Mouse (Mus musculus) forelimb bud, embryonic 11.5 days (tissue): ENCODE results near the gene Slc39a10.

Source experiments
- DNase-seq: peaks from one replicate; pipeline ENCODE4 v3.0.0-alpha.2; 2012; ENCODE audit warnings: low read depth, low spot score

Slc39a10 gene

DNA sequence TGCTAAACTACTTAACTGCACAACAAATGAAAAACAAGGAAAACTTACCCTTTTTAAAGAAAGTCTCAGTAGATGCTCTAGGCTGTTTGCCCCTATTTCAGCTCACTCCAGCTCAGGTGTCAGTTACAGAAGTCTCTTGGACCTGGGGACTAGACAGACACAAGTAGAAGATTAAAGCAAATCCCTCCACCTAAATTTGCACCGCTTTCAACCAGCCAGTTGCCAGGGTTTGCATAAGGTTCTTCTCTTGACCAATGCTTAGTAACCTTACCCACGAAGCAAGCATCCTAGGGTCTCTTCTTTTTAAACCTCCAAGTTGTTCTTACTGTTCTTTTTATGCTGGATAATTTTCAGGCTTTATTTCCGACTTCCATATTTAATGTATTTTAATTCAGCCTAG is at the start of gene Slc39a10:
TSS of gene Slc39a10 (minus strand) at position 101 of the 400 bp plus-strand sequence.
- no peak for DNase-seq

DNA sequence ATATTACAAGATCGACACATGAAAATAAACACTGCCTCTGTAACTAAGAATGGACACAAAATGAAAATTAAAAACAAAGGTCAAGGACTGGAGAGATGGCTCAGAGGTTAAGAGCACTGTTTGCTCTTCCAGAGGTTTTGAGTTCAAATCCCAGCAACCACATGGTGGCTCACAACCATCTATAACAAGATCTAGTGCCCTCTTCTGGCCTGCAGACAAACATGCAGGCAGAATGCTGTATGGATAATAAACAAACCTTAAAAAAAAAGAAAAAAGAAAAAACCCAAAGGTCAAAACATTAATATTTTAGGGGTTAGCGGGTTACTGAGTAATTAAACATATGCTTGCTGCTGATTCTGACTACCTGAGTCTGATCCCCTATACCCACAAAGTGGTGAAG is 46.6 kb upstream of the Slc39a10 start:
- no peak for DNase-seq

DNA sequence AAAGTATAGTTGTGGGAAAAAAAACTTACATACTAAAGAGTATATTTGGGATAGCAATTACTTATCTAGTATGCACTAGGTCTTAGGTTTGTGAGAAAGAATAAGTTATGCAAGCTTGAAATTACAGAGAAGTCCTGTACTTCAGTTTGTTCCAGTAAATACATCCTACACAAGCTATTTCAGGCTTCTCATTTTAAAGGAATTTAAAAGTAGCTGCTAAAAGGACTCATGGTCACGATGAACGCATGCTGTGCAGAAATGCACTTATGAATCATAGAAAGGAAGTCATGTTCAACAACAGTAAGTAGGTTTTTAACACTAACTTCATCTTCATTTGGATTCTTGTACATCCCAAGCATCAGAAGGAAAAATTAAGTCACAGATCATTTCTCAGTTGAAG is 45.0 kb upstream of the Slc39a10 start:
- no peak for DNase-seq

DNA sequence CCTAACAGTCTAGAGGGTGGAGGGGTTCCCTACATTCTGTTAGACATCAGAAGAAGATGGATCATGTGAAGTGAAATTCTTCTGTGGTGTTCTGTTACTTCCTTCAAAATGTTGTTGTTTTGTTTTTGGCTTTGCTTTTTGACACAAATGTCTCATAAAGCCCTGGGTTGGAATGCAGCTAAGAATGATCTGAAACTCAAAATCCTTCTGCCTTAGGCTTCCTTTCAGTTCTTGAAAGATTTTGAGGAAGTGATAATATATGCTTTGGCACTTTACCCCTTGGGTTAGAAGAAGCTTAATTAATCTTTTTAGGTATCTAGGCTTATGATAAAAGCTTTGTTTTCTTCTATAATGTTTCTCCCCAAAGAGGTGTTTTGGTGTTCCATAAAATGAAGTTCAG is 34.5 kb upstream of the Slc39a10 start:
- DNase-seq = no peak

DNA sequence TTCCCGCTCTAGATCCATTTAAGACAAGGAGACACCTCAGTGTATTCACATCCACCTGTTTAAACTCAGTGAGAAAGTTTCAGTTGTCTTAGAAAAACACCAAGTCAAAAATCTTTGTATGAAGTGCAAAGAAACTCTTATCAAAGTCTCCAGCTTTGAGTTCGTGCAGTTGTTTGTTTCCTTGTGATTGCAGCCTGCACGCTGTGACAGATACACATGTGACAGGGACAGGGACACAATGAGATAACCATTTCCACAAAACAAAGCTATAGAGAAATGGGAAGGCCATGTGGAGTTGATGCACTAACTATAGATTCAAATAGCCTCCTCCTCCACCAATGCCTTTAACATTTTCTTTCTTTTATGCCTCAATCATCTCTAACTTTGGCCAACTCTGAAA is 33.6 kb upstream of the Slc39a10 start:
- DNase-seq = no peak

DNA sequence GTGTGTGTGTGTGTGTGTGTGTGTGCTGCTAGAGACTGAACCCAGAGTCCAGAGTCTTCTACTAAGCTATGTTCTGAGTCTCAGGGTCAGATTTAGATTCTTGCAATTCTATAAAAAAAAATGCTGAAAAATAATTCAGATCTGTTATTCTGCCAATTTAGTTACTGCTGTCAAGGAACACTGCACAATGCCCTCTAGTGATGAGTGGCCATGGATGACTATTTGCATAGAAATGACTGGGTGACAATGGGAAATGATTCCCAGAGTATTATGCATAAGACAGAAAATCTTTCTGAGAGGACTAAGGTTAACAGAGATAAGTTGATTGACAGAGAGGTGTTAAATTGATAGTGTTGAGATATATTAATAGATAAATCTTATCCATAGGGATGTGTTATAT is 32.3 kb upstream of the Slc39a10 start:
- DNase-seq = no peak

GRCm38 (mm10) chr1:46922904-46923303 is 30.3 kb upstream of the Slc39a10 start:
- no peak for DNase-seq

DNA sequence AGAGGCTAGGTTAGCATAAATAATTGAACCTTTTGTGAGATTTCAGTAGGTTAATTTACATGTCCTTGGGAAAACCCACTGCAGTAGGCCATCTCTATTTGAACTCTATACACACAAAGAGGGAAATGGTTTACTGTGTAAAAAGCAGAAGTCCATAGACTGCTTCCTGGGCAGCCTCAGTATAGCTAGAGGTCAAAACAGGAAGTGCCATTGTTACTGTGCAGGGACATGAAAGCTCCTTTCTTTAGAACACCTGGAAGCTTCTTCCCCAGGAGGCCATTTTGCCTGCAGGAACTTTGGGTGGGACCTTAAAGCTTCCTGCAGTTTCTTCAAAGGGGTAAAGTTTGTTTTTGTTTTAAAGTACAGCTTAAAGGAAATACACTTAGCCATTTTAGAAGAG is 29.0 kb upstream of the Slc39a10 start:
- no peak for DNase-seq

DNA sequence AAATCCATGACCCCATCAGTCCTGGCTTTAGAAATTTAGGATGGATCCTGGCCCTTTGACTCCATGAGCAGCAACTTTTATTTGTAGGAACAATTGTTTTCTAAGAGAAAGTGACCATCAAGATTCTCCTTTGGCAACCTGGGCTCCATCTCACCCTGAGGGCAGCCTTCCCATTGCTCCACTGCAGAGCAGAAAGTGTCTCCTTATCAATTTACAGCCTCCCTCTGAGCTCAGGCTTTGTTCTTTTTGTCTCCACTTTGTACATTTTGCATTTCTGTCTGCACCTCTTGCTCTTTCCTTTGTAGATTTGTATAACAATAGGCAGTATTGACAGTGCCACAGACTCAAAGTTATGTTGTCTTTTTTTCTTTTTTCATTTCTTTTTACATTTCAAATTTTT is 23.6 kb upstream of the Slc39a10 start:
- no peak for DNase-seq

DNA sequence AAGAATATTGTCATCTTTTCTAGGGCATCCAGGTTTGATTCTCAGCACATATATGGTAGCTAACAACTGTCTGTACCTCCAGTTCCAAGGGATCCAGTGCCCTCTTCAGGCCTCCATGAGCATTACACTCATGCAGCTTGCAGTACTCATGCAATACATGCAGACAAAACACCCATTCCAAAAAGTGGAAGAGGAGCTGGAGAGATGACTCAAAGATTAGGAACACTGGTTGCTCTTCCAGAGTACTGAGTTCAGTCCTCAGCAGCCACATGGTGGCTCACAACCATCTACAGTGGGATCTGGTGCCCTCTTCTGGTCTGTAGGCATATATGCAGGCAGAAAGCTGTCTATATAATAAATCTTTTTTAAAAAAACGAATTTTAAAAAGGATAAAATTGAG is 21.7 kb upstream of the Slc39a10 start:
- no peak for DNase-seq

- no peak for DNase-seq
These were observed 20.0 kb upstream of the Slc39a10 start for GRCm38 (mm10) chr1:46912506-46913156.

- no peak for DNase-seq
These were observed 17.5 kb upstream of the Slc39a10 start for GRCm38 (mm10) chr1:46910154-46910553.

GRCm38 (mm10) chr1:46905706-46906105 is 13.1 kb upstream of the Slc39a10 start:
- DNase-seq = no peak

- DNase-seq = no peak
These were observed 9.5 kb upstream of the Slc39a10 start for GRCm38 (mm10) chr1:46902102-46902683.

GRCm38 (mm10) chr1:46894281-46894842 is 1.7 kb upstream of the Slc39a10 start:
- DNase-seq = peak; percentile 12

- peak; percentile 27 for DNase-seq
These were observed 3.9 kb downstream of the Slc39a10 start for GRCm38 (mm10) chr1:46888726-46889125.

GRCm38 (mm10) chr1:46888324-46888723 is 4.3 kb downstream of the Slc39a10 start:
- DNase-seq = peak; percentile 20

DNA sequence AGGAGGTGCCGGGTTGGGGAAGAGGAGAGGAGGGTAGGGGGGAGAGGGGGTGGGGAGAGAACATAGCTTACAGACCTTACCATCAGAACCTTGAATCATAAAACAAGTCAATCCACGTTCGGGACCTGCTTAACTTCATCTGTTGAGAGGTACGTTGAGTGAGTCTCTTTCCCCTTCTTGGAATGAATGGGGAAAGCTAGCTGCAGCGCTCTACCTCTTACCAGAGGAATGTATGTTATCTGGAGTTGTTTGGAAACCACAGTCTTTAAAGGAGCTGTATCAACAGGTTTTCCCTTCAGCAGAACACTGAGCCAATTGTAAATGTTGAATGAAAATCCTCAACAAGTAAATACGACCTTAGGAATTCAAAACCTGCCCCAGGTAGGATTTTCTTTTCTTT is 4.7 kb downstream of the Slc39a10 start:
- peak; percentile 6 for DNase-seq

- peak; percentile 13 for DNase-seq
These were observed 6.6 kb downstream of the Slc39a10 start for GRCm38 (mm10) chr1:46886091-46886490.

- DNase-seq = peak; percentile 49
These were observed 7.4 kb downstream of the Slc39a10 start for GRCm38 (mm10) chr1:46885231-46885630.

- DNase-seq = no peak
These were observed 12.7 kb downstream of the Slc39a10 start for GRCm38 (mm10) chr1:46879951-46880350.

GRCm38 (mm10) chr1:46873770-46874169 is 18.9 kb downstream of the Slc39a10 start:
- no peak for DNase-seq

DNA sequence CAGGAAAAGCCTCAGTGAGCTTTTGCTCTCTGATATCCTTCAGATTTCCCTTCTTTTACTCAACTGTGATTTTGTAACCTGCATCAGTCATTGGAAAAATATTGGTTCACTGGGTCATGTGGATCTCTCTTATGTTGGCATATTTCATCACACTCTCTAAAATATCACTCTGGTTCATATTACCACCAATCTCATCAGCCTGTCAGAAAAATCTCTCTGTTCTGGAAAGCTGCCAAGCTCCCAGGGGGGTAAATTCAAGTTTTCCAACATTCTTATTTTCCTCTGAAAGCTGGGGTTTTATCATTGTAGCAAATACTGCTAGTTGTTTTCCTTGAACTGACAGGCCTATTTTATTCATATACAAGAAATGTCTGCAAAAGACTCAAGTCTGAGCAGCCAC is 22.9 kb downstream of the Slc39a10 start:
- DNase-seq = no peak
